Mouse (Mus musculus): ENCODE measurements around the gene Gm45623.

Gm45623 gene

GRCm38 (mm10) chr13:56703222-56703870 lies 50.3 kb downstream of the Gm45623 start:
- TF ChIP-seq NANOG (IDR thresholded peaks at IDR 0.05; ENCODE audit: borderline replicate concordance, low read length) (no peak), POU5F1 (IDR thresholded peaks at IDR 0.05; ENCODE audit: borderline replicate concordance, low read length) (no peak), CTCF (conservative IDR thresholded peaks at IDR 0.05; ENCODE audit: low read length) (no peak)
- 0 out of 2 replicates have a peak, but pooled peaks cover under 1% of the 10 kb centered on the region for H3K27me3 ChIP-seq (ENCODE audit: insufficient read depth, low read length)
- H3K4me3 ChIP-seq (replicated peaks; ENCODE audit: low read length): peak overlapping the region; percentile 85
- peaks cover 6% of the 10 kb centered on the region for H3K36me3 ChIP-seq (ENCODE audit: insufficient read depth, low read length)
- H3K4me1 ChIP-seq (replicated peaks; ENCODE audit: low read depth, low read length): peaks cover 45% of the 10 kb centered on the region
- H3K9me3 ChIP-seq (ENCODE audit: low read length): no peaks in the 10 kb centered on the region

DNA sequence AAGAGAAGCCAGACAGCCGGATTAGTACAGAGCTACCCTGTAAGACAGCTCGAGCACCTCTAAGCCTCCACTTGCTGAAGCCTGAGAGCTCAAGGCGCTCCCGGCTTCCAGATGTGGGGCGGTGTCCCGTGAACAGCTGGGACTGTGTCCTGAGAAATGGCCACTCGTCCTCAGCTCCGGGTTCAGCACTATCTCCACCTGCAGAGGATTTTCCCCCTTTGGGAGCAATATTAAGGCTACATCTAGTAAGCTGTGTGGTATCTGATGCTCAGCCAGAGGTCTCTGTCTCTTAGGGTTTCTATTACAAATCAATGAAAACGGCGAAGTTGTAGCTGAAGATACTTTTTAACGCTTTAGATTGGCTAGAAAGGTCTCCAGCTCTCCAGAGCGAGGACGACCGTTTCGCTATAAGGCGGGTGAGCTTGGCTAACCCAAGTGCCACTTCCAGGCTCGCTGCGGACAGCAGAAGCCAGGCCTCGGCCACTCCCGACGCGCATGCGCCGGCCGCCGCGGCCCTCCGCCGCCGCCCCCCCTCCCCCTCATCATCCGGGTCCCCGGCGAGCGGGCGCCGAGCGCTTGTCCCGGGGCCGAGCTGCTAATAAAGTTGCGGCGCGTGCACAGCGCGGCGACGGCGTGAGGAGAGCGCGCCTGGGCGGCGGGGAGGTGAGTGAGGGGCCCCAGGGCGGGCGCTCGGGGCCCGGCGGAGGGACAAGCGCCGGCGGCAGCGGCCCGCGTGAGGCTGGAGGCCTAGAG lies 51.0 kb downstream of the Gm45623 start, which contains the start of gene Smad5:
TSS of gene Smad5 (plus strand) at position 542 of the 753 bp plus-strand sequence.
- TF ChIP-seq POU5F1 (IDR thresholded peaks at IDR 0.05; ENCODE audit: borderline replicate concordance, low read length): no peak
- TF ChIP-seq CTCF (conservative IDR thresholded peaks at IDR 0.05; ENCODE audit: low read length): no peak
- no peak for TF ChIP-seq NANOG (IDR thresholded peaks at IDR 0.05; ENCODE audit: borderline replicate concordance, low read length)
- peaks cover 3% of the 10 kb centered on the region; the same call in 1 of the 2 replicates for H3K27me3 ChIP-seq (ENCODE audit: insufficient read depth, low read length)
- H3K36me3 ChIP-seq (ENCODE audit: insufficient read depth, low read length): peaks cover 6% of the 10 kb centered on the region
- peak within 1 kb of the TSS; percentile 85 for H3K4me3 ChIP-seq (replicated peaks; ENCODE audit: low read length)
- H3K4me1 ChIP-seq (replicated peaks; ENCODE audit: low read depth, low read length): peaks cover 43% of the 10 kb centered on the region
- no peaks in the 10 kb centered on the region for H3K9me3 ChIP-seq (ENCODE audit: low read length)

Data from E14TG2a.4 (cell line).